Mouse (Mus musculus): ENCODE measurements at regions not wholly inside any gene's neighbourhood (a gene's known extent, or its start where the extent isn't known, plus 50 kb on each side); places are given as distances from the start of the nearest gene placed in this dataset.

GRCm38 (mm10) chr13:5511784-5512183 is 349.5 kb upstream of the Klf6 start:
- no peak for DNase-seq (ENCODE audit: low spot score in 2 of 2)
- intact Hi-C loops (cut with DNase I): no loop called here

GRCm38 (mm10) chr13:5515552-5515951 is 345.7 kb upstream of the Klf6 start:
- DNase-seq (ENCODE audit: low spot score in 2 of 2): no peak
- intact Hi-C loops (cut with DNase I): no loop called here

GRCm38 (mm10) chr13:5516088-5516487 is 345.2 kb upstream of the Klf6 start:
- no peak for DNase-seq (ENCODE audit: low spot score in 2 of 2)
- intact Hi-C loops (cut with DNase I): no loop called here

- intact Hi-C loops (cut with DNase I): no loop called here
- DNase-seq (ENCODE audit: low spot score in 2 of 2): no peak
These were observed 342.1 kb upstream of the Klf6 start for GRCm38 (mm10) chr13:5519181-5519580.

- intact Hi-C loops (cut with DNase I): no loop called here
- DNase-seq (ENCODE audit: low spot score in 2 of 2): no peak
These were observed 341.7 kb upstream of the Klf6 start for GRCm38 (mm10) chr13:5519600-5519999.

GRCm38 (mm10) chr13:5527400-5527799 is 333.9 kb upstream of the Klf6 start:
- no peak for DNase-seq (ENCODE audit: low spot score in 2 of 2)
- intact Hi-C loops (cut with DNase I): no loop called here

GRCm38 (mm10) chr13:5540321-5540720 is 321.0 kb upstream of the Klf6 start:
- intact Hi-C loops (cut with DNase I): no loop called here
- no peak for DNase-seq (ENCODE audit: low spot score in 2 of 2)

GRCm38 (mm10) chr13:5545521-5545920 is 315.8 kb upstream of the Klf6 start:
- intact Hi-C loops (cut with DNase I): no loop called here
- no peak for DNase-seq (ENCODE audit: low spot score in 2 of 2)

- DNase-seq (ENCODE audit: low spot score in 2 of 2): no peak
- intact Hi-C loops (cut with DNase I): no loop called here
These were observed 315.3 kb upstream of the Klf6 start for GRCm38 (mm10) chr13:5546011-5546410.

GRCm38 (mm10) chr13:5546937-5547336 is 314.3 kb upstream of the Klf6 start:
- intact Hi-C loops (cut with DNase I): no loop called here
- DNase-seq (ENCODE audit: low spot score in 2 of 2): no peak

- intact Hi-C loops (cut with DNase I): no loop called here
These were observed 312.5 kb upstream of the Klf6 start for GRCm38 (mm10) chr13:5548768-5549167.

GRCm38 (mm10) chr13:5549175-5549574 is 312.1 kb upstream of the Klf6 start:
- no peak for DNase-seq (ENCODE audit: low spot score in 2 of 2)
- intact Hi-C loops (cut with DNase I): no loop called here

More at GRCm38 (mm10) chr13:5548768-5549167, 312.5 kb upstream of the Klf6 start:
- no peak for DNase-seq (ENCODE audit: low spot score in 2 of 2)

- intact Hi-C loops (cut with DNase I): no loop called here
- DNase-seq (ENCODE audit: low spot score in 2 of 2): no peak
These were observed 311.5 kb upstream of the Klf6 start for GRCm38 (mm10) chr13:5549747-5550146.

GRCm38 (mm10) chr13:5550354-5550753 is 310.9 kb upstream of the Klf6 start:
- DNase-seq (ENCODE audit: low spot score in 2 of 2): no peak
- intact Hi-C loops (cut with DNase I): no loop called here

- intact Hi-C loops (cut with DNase I): no loop called here
These were observed 310.2 kb upstream of the Klf6 start for GRCm38 (mm10) chr13:5551131-5551530.

GRCm38 (mm10) chr13:5553461-5553860 is 307.8 kb upstream of the Klf6 start:
- DNase-seq (ENCODE audit: low spot score in 2 of 2): no peak
- intact Hi-C loops (cut with DNase I): no loop called here

More at GRCm38 (mm10) chr13:5551131-5551530, 310.2 kb upstream of the Klf6 start:
- DNase-seq (ENCODE audit: low spot score in 2 of 2): no peak

GRCm38 (mm10) chr13:5558095-5558494 is 303.2 kb upstream of the Klf6 start:
- intact Hi-C loops (cut with DNase I): no loop called here
- DNase-seq (ENCODE audit: low spot score in 2 of 2): no peak

GRCm38 (mm10) chr13:5566479-5566878 is 294.8 kb upstream of the Klf6 start:
- intact Hi-C loops (cut with DNase I): no loop called here
- DNase-seq (ENCODE audit: low spot score in 2 of 2): no peak

GRCm38 (mm10) chr13:5566896-5567295 is 294.4 kb upstream of the Klf6 start:
- DNase-seq (ENCODE audit: low spot score in 2 of 2): no peak
- intact Hi-C loops (cut with DNase I): no loop called here

- no peak for DNase-seq (ENCODE audit: low spot score in 2 of 2)
- intact Hi-C loops (cut with DNase I): no loop called here
These were observed 291.7 kb upstream of the Klf6 start for GRCm38 (mm10) chr13:5569579-5569978.

GRCm38 (mm10) chr13:5570386-5570785 is 290.9 kb upstream of the Klf6 start:
- DNase-seq (ENCODE audit: low spot score in 2 of 2): no peak
- intact Hi-C loops (cut with DNase I): no loop called here

GRCm38 (mm10) chr13:5576568-5576967 is 284.7 kb upstream of the Klf6 start:
- intact Hi-C loops (cut with DNase I): no loop called here
- DNase-seq (ENCODE audit: low spot score in 2 of 2): no peak
